Mouse (Mus musculus): ENCODE measurements at regions not wholly inside any gene's neighbourhood (a gene's known extent, or its start where the extent isn't known, plus 50 kb on each side); places are given as distances from the start of the nearest gene placed in this dataset.

DNA sequence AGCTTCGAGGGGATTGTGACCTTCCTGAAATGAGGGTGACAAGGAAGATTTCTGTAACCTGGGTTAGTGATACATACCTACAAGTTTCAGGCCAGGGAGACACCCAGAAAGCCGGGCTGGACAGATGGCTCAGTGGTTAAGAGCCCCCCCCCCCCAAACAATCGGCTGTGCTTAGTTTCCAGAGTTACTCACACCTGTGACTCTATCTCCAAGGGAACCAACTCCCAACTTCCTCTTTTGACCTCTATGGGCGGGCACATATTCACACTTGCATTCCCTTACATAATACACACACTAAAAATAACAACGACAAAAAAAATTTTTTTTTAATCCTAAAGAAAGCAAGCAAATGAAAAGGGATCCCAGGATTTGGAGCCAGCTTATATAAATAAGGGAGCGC lies 283.0 kb upstream of the Arglu1 start:
- no peak for TF ChIP-seq POLR2A (IDR thresholded peaks at IDR 0.05; ENCODE audit: borderline replicate concordance, insufficient read depth, low read length)
- no peak for TF ChIP-seq CTCF (IDR thresholded peaks at IDR 0.05; ENCODE audit: borderline replicate concordance, insufficient read depth, low read depth, low read length)

Measured in cerebellum, adult 2 months (tissue).